15 mouse cellular contexts compared by ENCODE assay signal in genomic region chr11:50892441-50892840, GRCm38 (mm10). TPM values are rescaled to one million over a fixed set of nuclear protein-coding genes. Genes with fewer than 3 reads are reported as not detected.
A peak's percentile ranks its signal among the peaks of the same experiment; 100 is the strongest.
DNase-seq lines count a peak whose midpoint lies in the region; ATAC-seq lines count a peak whose summit lies in the region.
"Had no signal": no experiment of that assay in that cellular context is flagged by ENCODE, and none has a peak within 500 bp of the region (broad histone marks: within the 10 kb centered on the region; RNA-seq: fewer than 3 reads in every experiment).

No protein-coding gene starts in this region.

- H3K9me3 ChIP-seq in heart, embryonic 12.5 days (replicated peaks) = peaks cover 25% of the 10 kb centered on the region
- peaks cover 17% of the 10 kb centered on the region for H3K9me3 ChIP-seq in hindbrain, embryonic 16.5 days (ENCODE audit: control insufficient read depth, low read length)
- H3K9me3 ChIP-seq in forebrain, embryonic 11.5 days (ENCODE audit: control insufficient read depth, low read length) = peaks cover 3% of the 10 kb centered on the region; the same call in 1 of the 2 replicates

- ATAC-seq in heart, embryonic 12.5 days (ENCODE audit: insufficient number of reproducible peaks, low FRiP score) = no peak
- no peak for ATAC-seq in hindbrain, embryonic 16.5 days
- no peak for ATAC-seq in forebrain, embryonic 11.5 days (replicated peaks; ENCODE audit: low FRiP score)
- ATAC-seq: inflammation-experienced regulatory T-cells, adult 6 months had no signal

- no peak overlapping the region for H3K4me3 ChIP-seq in heart, embryonic 12.5 days
- no peak overlapping the region for H3K4me3 ChIP-seq in hindbrain, embryonic 16.5 days (ENCODE audit: low read length)
- H3K4me3 ChIP-seq in forebrain, embryonic 11.5 days (ENCODE audit: low read depth, low read length) = no peak overlapping the region
- H3K4me3 ChIP-seq: heart, adult 2 months had no signal

- H3K27me3 ChIP-seq in heart, embryonic 12.5 days (replicated peaks) = no peaks in the 10 kb centered on the region
- no peaks in the 10 kb centered on the region for H3K27me3 ChIP-seq in hindbrain, embryonic 16.5 days (replicated peaks; ENCODE audit: control insufficient read depth, insufficient read depth, low read length)
- H3K27me3 ChIP-seq in forebrain, embryonic 11.5 days (ENCODE audit: control insufficient read depth, insufficient read depth, low read length) = no peaks in the 10 kb centered on the region

- peak; percentile 62 for DNase-seq in heart, adult 11 months
- DNase-seq in B cell, adult 2 months = peak; percentile 32 to 45
- peak; percentile 16 for DNase-seq in c-Kit-positive CD71-negative TER-119-negative erythroid progenitor cells, embryonic 14.5 days (ENCODE audit: low read depth)
- peak; percentile 19 for DNase-seq in thymus, postnatal 0 days (ENCODE audit: low spot score)
- DNase-seq in gastrocnemius, postnatal 14 days = no peak
- no peak for DNase-seq in forebrain, embryonic 11.5 days (ENCODE audit: low spot score)
- DNase-seq: heart, adult 2 months; kidney, postnatal 14 days had no signal

- no peaks in the 10 kb centered on the region for H3K36me3 ChIP-seq in heart, embryonic 12.5 days
- H3K36me3 ChIP-seq in hindbrain, embryonic 16.5 days (ENCODE audit: control insufficient read depth, insufficient read depth, low read length) = no peaks in the 10 kb centered on the region
- H3K36me3 ChIP-seq in forebrain, embryonic 11.5 days (ENCODE audit: control insufficient read depth, insufficient read depth, low read length) = no peaks in the 10 kb centered on the region

- H3K9ac ChIP-seq in heart, embryonic 12.5 days = no peak overlapping the region
- H3K9ac ChIP-seq in hindbrain, embryonic 16.5 days (ENCODE audit: low read depth, low read length) = no peak overlapping the region
- H3K9ac ChIP-seq in forebrain, embryonic 11.5 days (ENCODE audit: low read length) = no peak overlapping the region

- 45% methylated on average over 2 of the region's 2 CpGs for WGBS in heart, embryonic 12.5 days
- WGBS in hindbrain, embryonic 16.5 days = 58% methylated on average over 2 of the region's 2 CpGs
- 51% methylated on average over 2 of the region's 2 CpGs for WGBS in forebrain, embryonic 11.5 days

- intact Hi-C loops in gastrocnemius, postnatal 14 days (cut with DNase I; ENCODE audit: low total_unique reads) = no loop called here

- no peak overlapping the region for H3K4me2 ChIP-seq in heart, embryonic 12.5 days
- H3K4me2 ChIP-seq in hindbrain, embryonic 16.5 days (ENCODE audit: low read length) = no peak overlapping the region
- no peak overlapping the region for H3K4me2 ChIP-seq in forebrain, embryonic 11.5 days (ENCODE audit: low read depth, low read length, severe bottlenecking)

- peaks cover 3% of the 10 kb centered on the region; the same call in 1 of the 2 replicates for H3K4me1 ChIP-seq in heart, embryonic 12.5 days (replicated peaks)
- no peaks in the 10 kb centered on the region; the same call in 1 of the 2 replicates for H3K4me1 ChIP-seq in hindbrain, embryonic 16.5 days (ENCODE audit: control insufficient read depth, insufficient read depth, low read depth, low read length)
- no peaks in the 10 kb centered on the region for H3K4me1 ChIP-seq in forebrain, embryonic 11.5 days (replicated peaks; ENCODE audit: control insufficient read depth, insufficient read depth, low read length)

- no peak overlapping the region for H3K27ac ChIP-seq in heart, embryonic 12.5 days (ENCODE audit: poor library complexity, severe bottlenecking)
- no peak overlapping the region for H3K27ac ChIP-seq in hindbrain, embryonic 16.5 days (ENCODE audit: low read depth, low read length)
- H3K27ac ChIP-seq in forebrain, embryonic 11.5 days (ENCODE audit: low read depth, low read length) = no peak overlapping the region
- H3K27ac ChIP-seq: heart, adult 2 months had no signal

RNA-seq across cellular contexts. Expression of gene Zfp454, which starts 5.0 kb away (rescaled TPM):
- 2.8 and 2.9 TPM in 2 replicates for polyA plus RNA-seq in heart, embryonic 12.5 days (2016; fragmentation: Nextera tagmentation; extraction: Ambion mirVana)
- polyA plus RNA-seq in thymus, postnatal 0 days (2015; fragmentation: Nextera tagmentation; extraction: Ambion mirVana) = 0.35 and 0.53 TPM in 2 replicates
- total RNA-seq in gastrocnemius, postnatal 14 days (2021) = 1 to 10 TPM in 1 of 2 experiments, under 1 TPM in 1; 0.73 to 1.0 TPM
- polyA plus RNA-seq in hindbrain, embryonic 16.5 days (2015; fragmentation: Nextera tagmentation; extraction: Ambion mirVana) = 10.8 and 11.1 TPM in 2 replicates
- 15.5 and 17.1 TPM in 2 replicates for polyA plus RNA-seq in forebrain, embryonic 11.5 days (2014; fragmentation: Nextera tagmentation; extraction: Ambion mirVana)
- total RNA-seq: megakaryocyte progenitor cell, adult 5-6 weeks had no signal
- polyA plus RNA-seq: inflammation-experienced regulatory T-cells, adult 6 months had no signal

RNA-seq across cellular contexts. Expression of gene Zfp2, which starts 23.5 kb away (rescaled TPM):
- 6.7 and 8.1 TPM in 2 replicates for polyA plus RNA-seq in heart, embryonic 12.5 days (2016; fragmentation: Nextera tagmentation; extraction: Ambion mirVana)
- 3.7 and 4.6 TPM in 2 replicates for polyA plus RNA-seq in thymus, postnatal 0 days (2015; fragmentation: Nextera tagmentation; extraction: Ambion mirVana)
- 1 to 10 TPM; 1.9 to 2.4 TPM for total RNA-seq in gastrocnemius, postnatal 14 days (2021)
- 41.3 and 42.6 TPM in 2 replicates for polyA plus RNA-seq in hindbrain, embryonic 16.5 days (2015; fragmentation: Nextera tagmentation; extraction: Ambion mirVana)
- 33.6 and 35.6 TPM in 2 replicates for polyA plus RNA-seq in forebrain, embryonic 11.5 days (2014; fragmentation: Nextera tagmentation; extraction: Ambion mirVana)

RNA-seq across cellular contexts. Expression of gene Zfp354b, which starts 39.0 kb away (rescaled TPM):
- 0.60 and 1.1 TPM in 2 replicates for polyA plus RNA-seq in heart, embryonic 12.5 days (2016; fragmentation: Nextera tagmentation; extraction: Ambion mirVana)
- 0.27 and 0.33 TPM in 2 replicates for polyA plus RNA-seq in thymus, postnatal 0 days (2015; fragmentation: Nextera tagmentation; extraction: Ambion mirVana)
- total RNA-seq in gastrocnemius, postnatal 14 days (2021) = 1 to 10 TPM in 1 of 2 experiments, under 1 TPM in 1; 0.64 to 1.3 TPM
- polyA plus RNA-seq in hindbrain, embryonic 16.5 days (2015; fragmentation: Nextera tagmentation; extraction: Ambion mirVana) = 4.7 and 4.9 TPM in 2 replicates
- 1.0 and 1.9 TPM in 2 replicates for polyA plus RNA-seq in forebrain, embryonic 11.5 days (2014; fragmentation: Nextera tagmentation; extraction: Ambion mirVana)
- total RNA-seq: megakaryocyte progenitor cell, adult 5-6 weeks had no signal
- polyA plus RNA-seq: inflammation-experienced regulatory T-cells, adult 6 months had no signal

RNA-seq across cellular contexts. Expression of gene Grm6, which starts 42.0 kb away (rescaled TPM):
- 0.10 TPM in 1 of 2 replicates, not detected in the other for polyA plus RNA-seq in heart, embryonic 12.5 days (2016; fragmentation: Nextera tagmentation; extraction: Ambion mirVana)
- 0.17 and 0.36 TPM in 2 replicates for polyA plus RNA-seq in thymus, postnatal 0 days (2015; fragmentation: Nextera tagmentation; extraction: Ambion mirVana)
- total RNA-seq in gastrocnemius, postnatal 14 days (2021) = not detected
- 0.04 TPM in 1 of 2 replicates, not detected in the other for polyA plus RNA-seq in hindbrain, embryonic 16.5 days (2015; fragmentation: Nextera tagmentation; extraction: Ambion mirVana)
- not detected in 2 replicates for polyA plus RNA-seq in forebrain, embryonic 11.5 days (2014; fragmentation: Nextera tagmentation; extraction: Ambion mirVana)
- total RNA-seq: heart, postnatal 25 days; layer of hippocampus, postnatal 10 days; left cerebral cortex, postnatal 36 days; megakaryocyte progenitor cell, adult 5-6 weeks had no signal
- polyA plus RNA-seq: inflammation-experienced regulatory T-cells, adult 6 months had no signal

RNA-seq across cellular contexts. Expression of gene Zfp879, which starts 51.1 kb away (rescaled TPM):
- polyA plus RNA-seq in heart, embryonic 12.5 days (2016; fragmentation: Nextera tagmentation; extraction: Ambion mirVana) = 0.30 and 0.47 TPM in 2 replicates
- 0.29 and 0.49 TPM in 2 replicates for polyA plus RNA-seq in thymus, postnatal 0 days (2015; fragmentation: Nextera tagmentation; extraction: Ambion mirVana)
- 1 to 10 TPM in 1 of 2 experiments, under 1 TPM in 1; 0.92 to 1.0 TPM for total RNA-seq in gastrocnemius, postnatal 14 days (2021)
- polyA plus RNA-seq in hindbrain, embryonic 16.5 days (2015; fragmentation: Nextera tagmentation; extraction: Ambion mirVana) = 1.6 and 2.1 TPM in 2 replicates
- polyA plus RNA-seq in forebrain, embryonic 11.5 days (2014; fragmentation: Nextera tagmentation; extraction: Ambion mirVana) = 0.79 and 1.3 TPM in 2 replicates
- polyA plus RNA-seq: inflammation-experienced regulatory T-cells, adult 6 months had no signal

Comparison
In these comparisons a context has a peak if more than half of its experiments do, and no peak if none do; other contexts are left out.
1. DNase-seq: peak in heart, adult 11 months (single experiment), B cell, adult 2 months (2 of 2), c-Kit-positive CD71-negative TER-119-negative erythroid progenitor cells, embryonic 14.5 days (single experiment) and thymus, postnatal 0 days (single experiment); none in gastrocnemius, postnatal 14 days (single experiment) and forebrain, embryonic 11.5 days (single experiment).